In genomic region chr9:15685215-15685614, GRCm38 (mm10) we compare ENCODE assay signal across 8 mouse cellular contexts. TPM values are rescaled to one million over a fixed set of nuclear protein-coding genes. Genes with fewer than 3 reads are reported as not detected.
DNase-seq lines count a peak whose midpoint lies in the region; ATAC-seq lines count a peak whose summit lies in the region.

No protein-coding gene starts in this region.

- H3K4me1 ChIP-seq in midbrain, embryonic 15.5 days = no peaks in the 10 kb centered on the region

- ATAC-seq in midbrain, embryonic 15.5 days (replicated peaks) = peak; percentile 68

- no peak overlapping the region for H3K27ac ChIP-seq in midbrain, embryonic 15.5 days

- H3K4me2 ChIP-seq in midbrain, embryonic 15.5 days = no peak overlapping the region

- H3K27me3 ChIP-seq in midbrain, embryonic 15.5 days (replicated peaks) = no peaks in the 10 kb centered on the region

- no peak overlapping the region for H3K4me3 ChIP-seq in midbrain, embryonic 15.5 days

- H3K9me3 ChIP-seq in midbrain, embryonic 15.5 days = no peaks in the 10 kb centered on the region

- H3K36me3 ChIP-seq in midbrain, embryonic 15.5 days (replicated peaks) = no peaks in the 10 kb centered on the region

- no peak overlapping the region for H3K9ac ChIP-seq in midbrain, embryonic 15.5 days

- intact Hi-C loops in left cerebral cortex, postnatal 36 days (cut with DNase I) = loop anchor here (1.0 to 2.0 kb wide), 2 partner anchors 192 to 195 kb away; partner anchors contain the start of gene Smco4

- 15% methylated on average over 4 of the region's 4 CpGs for WGBS in midbrain, embryonic 15.5 days

- DNase-seq in urinary bladder, postnatal 14 days (ENCODE audit: low spot score) = peak; percentile 58
- no peak for DNase-seq in urinary bladder, adult 2 months (ENCODE audit: low spot score)
- peak; percentile 54 to 72 for DNase-seq in cerebellum, postnatal 36 days
- peak; percentile 19 for DNase-seq in gastrocnemius, postnatal 25 days
- peak; percentile 70 for DNase-seq in kidney, adult 18-20 months
- peak; percentile 29 to 41 for DNase-seq in left cerebral cortex, postnatal 36 days (ENCODE audit: low spot score in 2 of 2)
- DNase-seq in spleen, postnatal 36 days (ENCODE audit: low spot score in 2 of 2) = peak; percentile 27 to 43

RNA-seq across cellular contexts. Expression of gene Slc36a4, which starts 24.3 kb away (rescaled TPM):
- polyA plus RNA-seq in urinary bladder, adult 2 months (2012; rRNA removed) = 9.8 and 10.4 TPM in 2 replicates
- total RNA-seq in gastrocnemius, postnatal 25 days (2021) = 1 to 10 TPM; 2.5 to 3.8 TPM
- 10 to 100 TPM; 40.7 to 47.6 TPM for total RNA-seq in left cerebral cortex, postnatal 36 days (2021)
- 28.7 and 33.0 TPM in 2 replicates for polyA plus RNA-seq in midbrain, embryonic 15.5 days (2015; fragmentation: Nextera tagmentation; extraction: Ambion mirVana)

RNA-seq across cellular contexts. Expression of gene Deup1, which starts 57.5 kb away (rescaled TPM):
- polyA plus RNA-seq in urinary bladder, adult 2 months (2012; rRNA removed) = 0.15 and 0.24 TPM in 2 replicates
- total RNA-seq in gastrocnemius, postnatal 25 days (2021) = not detected
- total RNA-seq in left cerebral cortex, postnatal 36 days (2021) = under 1 TPM; 0.29 to 0.49 TPM
- 1.9 and 2.5 TPM in 2 replicates for polyA plus RNA-seq in midbrain, embryonic 15.5 days (2015; fragmentation: Nextera tagmentation; extraction: Ambion mirVana)

Comparison
In these comparisons a context has a peak if more than half of its experiments do, and no peak if none do; other contexts are left out.
1. RNA of gene Slc36a4, which starts 24.3 kb away (total RNA-seq): 40.7 to 47.6 TPM in left cerebral cortex, postnatal 36 days; 2.5 to 3.8 TPM in gastrocnemius, postnatal 25 days; every median in the first group is over 4 times any median in the second.